Mouse (Mus musculus) adrenal gland (tissue): ENCODE measurements around the gene Gm17720.

Experiments
- intact Hi-C: fragments of 180-260 bp; cut with DNase I; formaldehyde crosslinking; loops from one replicate; pipeline ENCODE4 v1.15.1; 2025
- long read RNA-seq, 2 experiments: library from polyadenylated mRNA; unstranded; transcript quantifications; one replicate each; pipeline ENCODE4 v2.0.0; 2020; ENCODE audit warnings: borderline replicate concordance in 1 of 2; ENCODE audit not compliant: insufficient replicate concordance in 1 of 2

Gm17720 gene
- long read RNA-seq, experiment 1: 0 reads
- long read RNA-seq, experiment 2: 0 reads

DNA sequence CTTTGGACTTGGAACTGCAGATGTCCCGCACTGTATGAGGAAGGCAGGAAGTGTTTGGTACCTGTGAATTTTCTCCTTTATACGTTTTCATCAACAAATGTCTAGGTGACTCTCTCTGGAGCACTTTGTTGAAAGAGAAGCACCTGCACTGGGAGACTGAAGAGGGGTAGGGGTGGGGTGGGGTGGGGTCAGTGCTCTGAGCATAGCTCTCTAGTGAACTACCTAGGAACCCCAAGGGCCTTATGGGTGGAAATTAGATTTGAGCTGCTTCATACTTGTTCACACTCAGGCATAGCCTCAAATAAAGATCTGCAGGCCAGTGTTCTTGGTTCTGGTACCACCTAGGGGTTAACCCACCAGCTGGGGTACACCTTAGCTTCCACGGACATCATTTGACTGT is at the start of gene Gm17720:
Gene Gm17720, minus strand, starts transcription at position 101 of the 400 bp plus-strand sequence.
- intact Hi-C loops: no loop called here

DNA sequence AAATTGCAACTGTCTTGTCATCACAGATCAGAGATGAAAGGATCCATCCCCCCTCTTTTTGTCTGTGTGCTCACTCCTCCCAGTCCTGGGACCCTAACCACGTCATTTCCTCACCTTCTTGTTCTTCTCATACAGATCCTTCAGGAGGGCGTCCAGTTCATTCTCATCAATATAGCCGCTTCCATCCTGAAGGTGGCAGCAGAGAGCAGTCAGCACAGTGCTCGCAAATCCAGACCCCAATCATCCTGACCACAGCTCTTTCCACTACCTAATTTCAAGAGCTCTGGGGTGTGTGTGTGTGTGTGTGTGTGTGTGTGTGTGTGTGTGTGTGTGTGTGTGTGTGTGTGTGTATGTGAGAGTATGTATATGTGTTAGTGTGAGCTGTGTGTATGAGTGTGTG is 43.0 kb upstream of the Gm17720 start:
- intact Hi-C loops: loop anchor here (5.0 kb wide), 1 partner anchor 332 kb away; no protein-coding TSS in a partner anchor

- intact Hi-C loops: no loop called here
These were observed 38.2 kb upstream of the Gm17720 start for GRCm38 (mm10) chr8:110140770-110141169.

DNA sequence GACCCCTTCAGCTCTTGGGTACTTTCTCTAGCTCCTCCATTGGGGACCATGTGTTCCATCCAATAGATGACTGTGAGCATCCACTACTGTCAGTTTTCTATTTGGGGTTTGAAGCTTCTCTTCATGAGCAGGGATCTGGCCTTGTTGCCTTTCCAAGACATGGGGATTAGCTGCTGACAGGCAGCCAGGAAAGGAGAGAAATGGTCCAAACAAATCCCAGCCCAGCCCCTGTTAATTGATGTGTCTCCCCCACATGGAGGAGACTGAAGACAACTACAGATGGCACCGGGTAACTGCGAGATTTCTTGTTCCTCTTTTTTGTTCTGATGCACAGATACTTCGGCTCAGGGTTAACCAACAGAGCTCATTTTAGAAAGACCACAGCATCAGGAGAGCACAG is 37.6 kb upstream of the Gm17720 start:
- intact Hi-C loops: no loop called here

DNA sequence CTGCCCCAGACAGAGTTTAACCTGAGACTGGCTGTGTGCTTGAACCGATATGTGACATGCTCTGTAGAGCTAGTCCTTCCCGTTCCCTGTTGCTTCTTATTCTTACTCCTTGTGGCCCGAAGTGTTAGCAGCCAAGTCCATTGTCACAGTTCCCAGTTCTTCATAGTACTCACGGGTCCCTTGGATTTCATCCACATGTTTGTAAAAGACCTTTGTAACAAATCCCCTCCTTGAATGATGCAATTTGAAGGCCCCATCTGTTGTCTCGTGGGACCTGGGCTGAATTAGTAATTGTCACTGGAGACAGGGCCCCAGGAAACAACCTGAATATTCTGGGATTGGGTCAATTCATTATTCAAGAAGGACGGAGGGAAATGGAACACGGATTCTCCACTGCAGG is 33.0 kb upstream of the Gm17720 start:
- intact Hi-C loops: loop anchor here (10.0 kb wide), 1 partner anchor 469 kb away; no protein-coding TSS in a partner anchor

GRCm38 (mm10) chr8:110134236-110134635 is 31.7 kb upstream of the Gm17720 start:
- intact Hi-C loops: loop anchor here (5.0 to 10.0 kb wide), 2 partner anchors 343 to 471 kb away; no protein-coding TSS in a partner anchor

DNA sequence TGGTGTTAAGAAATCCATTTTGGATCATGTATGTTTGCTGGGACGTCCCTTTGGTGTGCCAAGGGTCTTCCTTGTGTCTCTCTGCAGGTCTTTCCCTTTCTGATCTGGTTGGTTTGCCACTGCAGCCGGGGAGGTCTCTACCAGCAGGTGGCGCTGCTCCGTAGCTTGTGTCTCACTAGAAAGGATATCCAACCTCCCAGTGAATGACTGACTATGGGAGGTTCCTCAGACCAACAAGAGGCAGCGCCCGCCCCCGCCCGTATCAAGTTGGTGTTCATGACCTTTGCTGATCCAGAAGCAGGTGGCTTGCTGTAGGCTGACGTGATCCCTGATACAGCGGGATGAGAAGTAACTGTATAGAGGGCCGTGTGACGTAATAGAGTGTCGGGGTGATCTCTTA is 28.0 kb upstream of the Gm17720 start:
- intact Hi-C loops: loop anchor here (5.0 to 10.0 kb wide), 2 partner anchors 347 to 474 kb away; no protein-coding TSS in a partner anchor

DNA sequence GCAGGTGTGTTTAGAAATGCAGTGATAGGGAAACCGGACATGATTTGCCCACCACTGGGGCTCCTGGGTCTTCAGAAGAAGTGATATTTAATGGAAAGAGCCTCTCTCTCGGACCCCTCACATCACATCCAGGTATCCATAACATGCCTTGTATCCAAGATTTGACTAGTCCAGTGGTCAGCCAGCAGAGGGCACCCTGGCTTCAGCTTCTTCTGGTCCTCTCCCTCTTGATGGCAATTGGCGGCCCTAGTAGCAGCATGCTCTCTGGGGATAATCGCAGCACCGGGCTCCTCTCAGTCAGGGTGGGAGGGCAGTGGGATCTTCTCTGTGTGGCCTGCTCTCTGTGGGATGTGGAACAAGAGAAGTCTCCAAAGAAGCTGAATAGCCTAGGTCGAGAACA is 17.2 kb upstream of the Gm17720 start:
- intact Hi-C loops: no loop called here

DNA sequence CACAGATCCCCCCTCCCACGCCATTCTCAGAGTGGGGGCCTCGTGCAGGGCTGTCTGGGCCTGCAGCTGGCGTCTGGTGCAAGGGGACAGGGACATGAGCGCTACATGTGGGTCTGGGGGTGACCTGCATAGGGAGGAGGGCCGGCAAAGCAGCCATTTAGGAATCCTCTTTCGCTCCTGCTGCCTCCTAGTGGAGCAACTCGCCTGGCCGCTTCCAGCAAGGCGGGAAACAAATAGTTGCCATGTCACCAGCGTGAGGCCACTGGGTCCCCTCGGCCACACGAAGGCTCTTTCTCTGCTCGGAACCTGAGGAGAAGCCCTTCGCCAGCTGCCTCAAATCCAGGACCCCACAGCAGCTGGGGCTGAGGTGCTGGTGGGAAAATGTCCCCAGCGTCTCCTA is 877 bp downstream of the Gm17720 start:
- intact Hi-C loops: no loop called here

- intact Hi-C loops: no loop called here
These were observed 1.6 kb downstream of the Gm17720 start, which contains the start of gene Gm21964 for GRCm38 (mm10) chr8:110100907-110101306. Gene Gm21964 (plus strand): TSS chr8:110101207.

DNA sequence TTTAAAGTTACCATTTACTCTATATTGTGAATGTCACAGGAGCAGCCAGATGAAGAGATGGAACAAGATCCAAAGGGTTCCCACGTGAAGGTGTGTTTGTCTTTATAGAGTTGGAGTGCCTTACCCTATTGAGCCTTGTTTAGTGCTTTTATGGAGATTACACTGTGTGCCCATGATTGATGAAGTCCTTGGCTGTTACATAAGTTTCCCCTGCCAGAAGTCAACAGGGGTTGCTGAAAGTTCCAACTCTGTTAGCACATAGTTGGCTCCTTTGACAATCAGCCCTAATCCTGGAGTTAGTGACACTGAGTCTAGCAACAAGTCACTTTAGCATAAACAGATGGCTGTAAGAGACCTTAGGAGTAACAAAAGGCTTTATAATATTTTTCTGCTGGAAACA is 10.7 kb downstream of the Gm17720 start:
- intact Hi-C loops: no loop called here

DNA sequence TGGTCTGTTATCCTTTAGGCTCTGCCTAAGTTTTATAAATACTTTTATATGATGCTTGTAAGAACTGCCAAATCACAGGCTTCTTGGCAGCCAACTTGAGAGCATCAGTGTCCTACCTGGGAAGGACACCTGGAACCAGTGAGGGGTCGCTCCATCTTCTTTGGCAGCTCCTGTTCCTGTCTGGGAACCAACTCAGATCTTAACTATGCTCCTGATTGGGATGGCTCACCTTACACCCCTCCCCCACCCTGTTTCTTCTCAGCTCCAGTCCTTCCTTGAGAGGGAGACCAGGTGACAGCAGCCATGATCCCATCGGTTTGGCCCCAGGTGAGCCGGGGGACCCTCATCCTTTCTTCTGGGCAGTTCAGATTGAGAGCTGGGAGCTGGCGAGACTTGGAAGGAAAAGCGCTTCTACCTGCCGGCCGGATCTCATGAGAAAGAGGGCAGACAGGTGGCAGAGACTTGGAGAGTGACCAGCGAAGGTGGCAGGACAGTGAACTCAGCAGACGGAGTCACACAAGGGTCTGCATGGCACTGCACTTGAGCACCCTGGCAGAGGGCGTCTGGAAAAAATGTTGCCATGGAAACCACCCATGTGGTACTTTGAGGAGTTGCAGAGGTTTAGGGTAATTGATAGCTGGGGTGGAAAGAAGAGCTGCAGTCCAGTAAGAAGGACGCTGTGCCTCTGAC is 20.0 kb downstream of the Gm17720 start:
- intact Hi-C loops: no loop called here

- intact Hi-C loops: no loop called here
These were observed 23.0 kb downstream of the Gm17720 start, which contains the start of gene Zfp612 for GRCm38 (mm10) chr8:110079282-110080221. Gene Zfp612 (plus strand): TSS chr8:110079746.

DNA sequence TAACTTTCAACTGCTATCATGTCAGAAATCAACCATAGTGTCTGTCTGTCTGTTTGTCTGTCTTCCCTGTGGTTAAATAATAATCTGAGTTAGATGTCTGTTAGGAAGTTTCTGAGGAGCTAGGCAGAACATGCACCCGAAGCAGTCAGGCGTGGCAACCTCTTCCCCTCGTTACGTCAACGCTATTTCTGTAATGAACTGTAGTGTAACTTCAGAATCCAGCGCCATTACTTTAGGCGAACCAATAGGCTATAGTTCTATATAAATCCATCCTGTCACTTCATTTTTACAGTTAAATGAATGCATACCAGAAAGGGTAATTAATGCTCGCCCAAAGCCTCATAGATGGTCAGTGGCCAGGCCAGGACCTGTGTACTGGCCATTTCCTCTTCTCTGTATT is 28.1 kb downstream of the Gm17720 start:
- intact Hi-C loops: no loop called here

GRCm38 (mm10) chr8:110071600-110071999 is 31.0 kb downstream of the Gm17720 start:
- intact Hi-C loops: loop anchor here (2.0 kb wide), 2 partner anchors 61 to 101 kb away; no protein-coding TSS in a partner anchor

DNA sequence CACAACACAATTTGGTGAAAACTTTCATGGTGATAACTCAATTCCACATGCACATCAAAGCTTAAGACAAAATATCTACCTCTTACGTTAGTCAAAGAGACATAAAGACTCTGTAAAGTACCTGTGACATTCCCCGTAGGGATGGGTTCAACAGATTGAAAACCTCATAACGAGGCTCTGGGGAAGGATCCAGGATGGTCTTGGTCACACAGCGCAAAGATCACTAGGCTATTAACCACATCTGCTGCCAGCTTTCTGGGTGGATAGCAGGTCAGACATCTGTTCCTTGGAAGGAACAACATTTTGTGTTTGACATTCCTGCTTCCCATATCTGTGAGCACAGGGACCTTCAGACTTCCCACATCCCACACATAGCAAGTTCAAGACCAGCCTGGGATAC is 32.8 kb downstream of the Gm17720 start:
- intact Hi-C loops: loop anchor here (2.0 kb wide), 2 partner anchors 59 to 99 kb away; no protein-coding TSS in a partner anchor

- intact Hi-C loops: no loop called here
These were observed 36.9 kb downstream of the Gm17720 start for GRCm38 (mm10) chr8:110065676-110066075.

DNA sequence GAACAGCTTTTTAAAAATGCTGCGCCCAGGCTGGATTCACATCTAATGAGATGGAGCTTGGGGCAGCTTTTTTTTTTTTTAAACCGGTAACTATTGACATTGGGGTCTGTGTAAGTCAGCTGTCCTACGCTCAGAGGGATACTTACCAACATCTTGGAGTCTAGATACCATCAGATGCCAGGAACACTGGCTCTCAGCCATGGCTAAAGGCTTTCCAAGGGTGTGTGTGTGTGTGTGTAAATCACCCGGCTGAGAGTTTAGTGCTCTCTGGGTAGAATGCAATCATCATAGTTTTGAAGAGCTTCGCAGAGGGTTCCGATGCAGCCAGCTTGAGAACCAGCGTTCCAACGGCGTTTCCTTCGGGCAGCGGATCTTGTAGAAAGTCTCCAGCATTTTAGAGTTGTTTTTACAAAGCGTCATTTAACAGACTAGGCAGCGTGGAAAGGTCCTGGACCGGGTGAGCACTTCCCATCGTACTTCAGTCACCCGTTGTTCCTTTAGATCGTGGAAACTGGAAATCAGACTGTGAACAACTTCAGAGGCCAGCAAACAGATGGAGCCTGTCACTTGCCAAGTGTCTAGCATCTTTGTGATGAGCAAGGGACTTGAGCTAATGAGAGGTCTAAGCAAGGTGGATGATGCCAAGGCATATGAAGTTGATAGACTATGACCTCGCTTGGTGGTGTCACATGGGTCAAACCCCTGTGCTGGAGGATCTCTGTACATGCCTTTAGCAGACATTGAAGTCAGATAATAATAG is 37.8 kb downstream of the Gm17720 start:
- intact Hi-C loops: no loop called here

DNA sequence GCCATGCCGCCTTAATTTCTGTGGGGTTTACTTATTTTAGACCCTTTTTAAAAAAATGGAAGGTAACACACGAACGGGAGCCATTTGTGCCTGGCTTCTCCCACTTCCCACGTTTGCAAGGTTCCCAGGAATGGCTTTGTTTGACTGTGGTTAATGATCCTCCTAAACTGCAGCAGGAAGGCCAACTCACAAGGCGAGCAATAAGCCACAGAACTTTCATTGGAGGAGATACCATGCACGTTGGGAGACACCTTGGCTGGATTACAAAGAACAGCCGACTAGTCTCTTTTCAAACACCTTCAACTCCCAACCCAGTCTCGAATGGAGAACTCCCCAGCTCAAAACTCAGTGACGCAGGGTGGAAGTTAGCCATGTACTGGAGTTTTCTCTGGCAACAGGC is 38.4 kb downstream of the Gm17720 start:
- intact Hi-C loops: no loop called here

DNA sequence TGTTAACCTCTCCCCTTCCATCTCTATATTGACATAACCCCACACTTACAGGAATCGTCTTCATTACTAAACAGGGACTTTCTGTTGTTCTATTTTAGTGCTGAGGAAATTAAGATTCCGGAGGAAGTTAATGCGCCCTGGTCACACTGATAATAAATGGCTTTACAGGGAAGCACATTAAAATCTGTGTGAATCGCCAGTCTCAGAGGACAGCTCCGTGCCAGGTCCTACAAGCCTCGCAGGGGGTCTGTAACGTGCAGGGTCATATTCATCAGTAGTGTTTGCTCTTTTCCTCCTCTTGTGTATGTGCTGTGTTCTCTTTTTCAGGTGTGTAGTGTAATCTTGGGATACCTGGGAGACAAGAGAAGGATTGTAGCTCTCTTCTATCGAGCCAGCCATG is 44.3 kb downstream of the Gm17720 start:
- intact Hi-C loops: no loop called here

DNA sequence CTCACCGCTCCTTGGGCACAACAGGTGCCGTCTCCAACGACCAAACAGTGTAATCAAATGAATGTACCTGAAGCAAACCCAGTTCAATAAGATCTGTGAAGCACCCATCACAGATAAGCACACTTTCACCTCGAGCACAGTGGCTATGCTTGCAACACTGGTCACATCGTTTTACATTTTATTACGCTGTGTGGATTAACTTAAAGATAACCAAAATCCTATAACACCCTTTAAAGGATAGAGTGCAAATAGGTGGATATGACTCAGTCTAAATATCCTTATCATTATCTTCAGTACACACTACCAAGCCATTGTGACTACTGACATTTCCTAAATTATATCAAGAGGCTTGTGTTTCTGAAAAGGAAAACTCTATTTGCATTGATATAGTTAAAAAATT is 51.3 kb downstream of the Gm17720 start:
- intact Hi-C loops: no loop called here
